Mouse (Mus musculus) heart, embryonic 11.5 days (tissue): ENCODE data around the gene Slc13a2. TPM values are rescaled to one million over a fixed set of nuclear protein-coding genes. Genes with fewer than 3 reads are reported as not detected.

Source experiments
- ATAC-seq: fragments of 200-750 bp; cut with Nextera tagmentation; replicated peaks from 2 replicates; pipeline ENCODE4 v1.8.0; 2017; ENCODE audit warnings: moderate library complexity; ENCODE audit not compliant: insufficient number of reproducible peaks, low FRiP score, low TSS enrichment
- H3K27ac ChIP-seq: fragments of 300-500 bp; sonication (generic); 2 replicates; pipeline ENCODE4 v1.5.1; 2014; ENCODE audit warnings: mild to moderate bottlenecking, low read depth, low read length
- H3K27me3 ChIP-seq: fragments of 300-500 bp; sonication (generic); 2 replicates; pipeline ENCODE4 v1.6.1; 2014; ENCODE audit warnings: mild to moderate bottlenecking, low read length, mixed read lengths; ENCODE audit not compliant: control insufficient read depth, insufficient read depth
- H3K36me3 ChIP-seq: fragments of 300-500 bp; sonication (generic); 2 replicates; pipeline ENCODE4 v1.6.1; 2014; ENCODE audit warnings: mild to moderate bottlenecking, low read length, moderate library complexity, mixed read lengths; ENCODE audit not compliant: control insufficient read depth, insufficient read depth
- H3K4me1 ChIP-seq: fragments of 300-500 bp; sonication (generic); 2 replicates; pipeline ENCODE4 v1.6.1; 2014; ENCODE audit warnings: low read length; ENCODE audit not compliant: control insufficient read depth, insufficient read depth
- H3K4me2 ChIP-seq: fragments of 300-500 bp; sonication (generic); 2 replicates; pipeline ENCODE4 v1.6.1; 2014; ENCODE audit warnings: mild to moderate bottlenecking, moderate library complexity
- H3K4me3 ChIP-seq: fragments of 300-500 bp; sonication (generic); 2 replicates; pipeline ENCODE4 v1.5.1; 2014; ENCODE audit warnings: low read depth, low read length
- H3K9ac ChIP-seq: fragments of 300-500 bp; sonication (generic); 2 replicates; pipeline ENCODE4 v1.6.1; 2014; ENCODE audit warnings: mild to moderate bottlenecking, low read depth, low read length, moderate library complexity
- H3K9me3 ChIP-seq: fragments of 300-500 bp; sonication (generic); replicated peaks from 2 replicates; pipeline ENCODE4 v1.6.1; 2016; ENCODE audit warnings: low read length; ENCODE audit not compliant: control insufficient read depth
- WGBS: fragments of 180-500 bp; shearing (Covaris S2); extraction: QIAGEN DNeasy Blood & Tissue Kit; methylation state at CpG from one replicate; pipeline ENCODE4 v1.1.7; 2014; ENCODE audit not compliant: insufficient replicate concordance; 5-methylcytosine and 5-hydroxymethylcytosine counted together
- polyA plus RNA-seq: library from polyadenylated mRNA; unstranded; fragments of >200 nt; fragmentation: Nextera tagmentation; extraction: Ambion mirVana; gene quantifications from 2 replicates; pipeline ENCODE4 v1.2.1, GENCODE M21; 2014

The Slc13a2 gene
- polyA plus RNA-seq, 1 experiment from 2014 or later: not detected

GRCm38 (mm10) chr11:78427655-78428054, 5.6 kb upstream of the Slc13a2 start:
- Histone ChIP-seq H3K9ac (no peak overlapping the region), H3K4me3 (no peak overlapping the region), H3K9me3 (no peaks in the 10 kb centered on the region), H3K36me3 (no peaks in the 10 kb centered on the region), H3K27ac (no peak overlapping the region), H3K4me1 (no peaks in the 10 kb centered on the region), H3K27me3 (peaks cover under 1% of the 10 kb centered on the region), H3K4me2 (no peak overlapping the region)
- WGBS: 91% methylated on average over 6 of the region's 6 CpGs
- no peak for ATAC-seq

GRCm38 (mm10) chr11:78425572-78425971, 3.6 kb upstream of the Slc13a2 start:
- H3K27me3 ChIP-seq: peaks cover 10% of the 10 kb centered on the region
- 92% methylated on average over 1 of the region's 1 CpGs for WGBS
- no peak overlapping the region for H3K4me2 ChIP-seq
- H3K9me3 ChIP-seq: no peaks in the 10 kb centered on the region
- no peak overlapping the region for H3K9ac ChIP-seq
- no peak overlapping the region for H3K4me3 ChIP-seq
- H3K36me3 ChIP-seq: no peaks in the 10 kb centered on the region
- H3K4me1 ChIP-seq: no peaks in the 10 kb centered on the region
- no peak overlapping the region for H3K27ac ChIP-seq
- no peak for ATAC-seq

GRCm38 (mm10) chr11:78424352-78424751, 2.3 kb upstream of the Slc13a2 start:
- Histone ChIP-seq H3K9ac (no peak overlapping the region), H3K27ac (no peak overlapping the region), H3K4me1 (no peaks in the 10 kb centered on the region), H3K36me3 (no peaks in the 10 kb centered on the region), H3K4me3 (no peak overlapping the region), H3K27me3 (peaks cover 10% of the 10 kb centered on the region), H3K4me2 (no peak overlapping the region), H3K9me3 (no peaks in the 10 kb centered on the region)
- ATAC-seq: no peak
- 74% methylated on average over 2 of the region's 2 CpGs for WGBS

GRCm38 (mm10) chr11:78421201-78422009, 612 bp downstream of the Slc13a2 start:
- Histone ChIP-seq H3K27ac (no peak overlapping the region), H3K9ac (no peak overlapping the region), H3K27me3 (peaks cover 10% of the 10 kb centered on the region), H3K4me3 (no peak overlapping the region), H3K4me2 (no peak overlapping the region), H3K9me3 (no peaks in the 10 kb centered on the region), H3K36me3 (no peaks in the 10 kb centered on the region), H3K4me1 (no peaks in the 10 kb centered on the region)
- 50% methylated on average over 13 of the region's 13 CpGs for WGBS
- no peak for ATAC-seq

GRCm38 (mm10) chr11:78420263-78420889, 1.6 kb downstream of the Slc13a2 start:
- H3K9me3 ChIP-seq: no peaks in the 10 kb centered on the region
- H3K9ac ChIP-seq: no peak overlapping the region
- 47% methylated on average over 12 of the region's 12 CpGs for WGBS
- no peak for ATAC-seq
- no peaks in the 10 kb centered on the region for H3K4me1 ChIP-seq
- no peak overlapping the region for H3K4me2 ChIP-seq
- H3K27ac ChIP-seq: no peak overlapping the region
- no peaks in the 10 kb centered on the region for H3K36me3 ChIP-seq
- peaks cover 10% of the 10 kb centered on the region for H3K27me3 ChIP-seq
- H3K4me3 ChIP-seq: no peak overlapping the region

GRCm38 (mm10) chr11:78416854-78417253, 5.2 kb downstream of the Slc13a2 start:
- Histone ChIP-seq H3K27me3 (peaks cover 4% of the 10 kb centered on the region), H3K9ac (no peak overlapping the region), H3K4me2 (no peak overlapping the region), H3K27ac (no peak overlapping the region), H3K9me3 (no peaks in the 10 kb centered on the region), H3K4me1 (no peaks in the 10 kb centered on the region), H3K4me3 (no peak overlapping the region), H3K36me3 (no peaks in the 10 kb centered on the region)
- 73% methylated on average over 6 of the region's 6 CpGs for WGBS
- ATAC-seq: no peak

GRCm38 (mm10) chr11:78412861-78413260, 9.2 kb downstream of the Slc13a2 start:
- no peaks in the 10 kb centered on the region for H3K9me3 ChIP-seq
- no peak for ATAC-seq
- H3K4me2 ChIP-seq: no peak overlapping the region
- 74% methylated on average over 6 of the region's 6 CpGs for WGBS
- no peaks in the 10 kb centered on the region; the same call in 1 of the 2 replicates for H3K27me3 ChIP-seq
- no peaks in the 10 kb centered on the region for H3K4me1 ChIP-seq
- no peaks in the 10 kb centered on the region for H3K36me3 ChIP-seq
- no peak overlapping the region for H3K9ac ChIP-seq
- H3K4me3 ChIP-seq: no peak overlapping the region
- no peak overlapping the region for H3K27ac ChIP-seq

GRCm38 (mm10) chr11:78412324-78412850, 9.6 kb downstream of the Slc13a2 start:
- H3K36me3 ChIP-seq: no peaks in the 10 kb centered on the region
- no peak for ATAC-seq
- no peaks in the 10 kb centered on the region for H3K4me1 ChIP-seq
- H3K27me3 ChIP-seq: no peaks in the 10 kb centered on the region; the same call in 1 of the 2 replicates
- no peak overlapping the region for H3K27ac ChIP-seq
- 84% methylated on average over 6 of the region's 6 CpGs for WGBS
- H3K4me2 ChIP-seq: no peak overlapping the region
- no peak overlapping the region for H3K9ac ChIP-seq
- H3K4me3 ChIP-seq: no peak overlapping the region
- no peaks in the 10 kb centered on the region for H3K9me3 ChIP-seq
